Mouse (Mus musculus): Measurements from ENCODE around the gene Rpp25l. TPM values are rescaled to one million over a fixed set of nuclear protein-coding genes. Genes with fewer than 3 reads are reported as not detected.

Gene Rpp25l
- polyA plus RNA-seq, 1 experiment from 2014 or later = 27.2 TPM

DNA sequence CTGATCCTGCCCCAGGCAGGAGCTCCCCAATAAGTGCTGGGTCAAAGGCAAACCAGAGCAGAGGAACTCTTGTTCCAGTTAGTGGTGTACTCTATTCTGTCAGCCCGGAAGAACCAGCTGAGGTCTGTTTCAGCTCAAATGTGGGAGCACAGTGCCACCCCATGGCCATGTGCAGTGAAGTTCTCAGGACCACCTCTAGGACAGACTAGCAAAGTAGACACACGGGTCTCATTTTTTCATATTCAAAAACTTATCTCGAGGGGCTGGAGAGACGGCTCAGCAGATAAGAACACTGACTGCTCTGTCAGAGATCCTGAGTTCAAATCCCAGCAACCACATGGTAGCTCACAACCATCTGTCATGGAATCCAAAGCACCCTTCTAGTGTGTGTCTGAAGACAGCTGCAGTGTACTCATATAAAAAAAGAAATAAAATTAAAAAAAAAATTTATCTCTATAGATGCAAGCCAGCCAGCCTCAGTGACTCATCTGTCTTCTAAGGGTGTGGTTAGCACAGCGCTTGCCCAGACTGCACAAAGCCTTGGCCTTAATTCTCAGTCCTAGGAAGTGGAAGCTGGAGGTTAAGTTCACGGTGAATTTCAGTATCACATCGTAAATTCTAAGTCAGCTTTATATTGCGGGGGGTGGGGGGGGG lies 24.4 kb upstream of the Rpp25l start:
- no peaks in the 10 kb centered on the region for H3K27me3 ChIP-seq
- CTCF ChIA-PET = interaction anchor here (0.7 to 2.8 kb wide), 5 partner anchors 18 to 215 kb away, joined by 3 to 40 read pairs (median 4); partner anchors contain the start of gene Rpp25l
- in situ Hi-C loops (cut with MboI; ENCODE audit: low pct_unique_long_range_greater_than_20kb) = no loop called here
- TF ChIP-seq CTCF (IDR thresholded peaks at IDR 0.05) = peak; percentile 73
- POLR2A ChIA-PET = interaction anchor here (1.2 to 1.5 kb wide), 2 partner anchors 21 to 23 kb away, joined by 3 read pairs; no protein-coding TSS in a partner anchor
- ATAC-seq = no peak
- no peak for DNase-seq (ENCODE audit: low read depth, low spot score)

DNA sequence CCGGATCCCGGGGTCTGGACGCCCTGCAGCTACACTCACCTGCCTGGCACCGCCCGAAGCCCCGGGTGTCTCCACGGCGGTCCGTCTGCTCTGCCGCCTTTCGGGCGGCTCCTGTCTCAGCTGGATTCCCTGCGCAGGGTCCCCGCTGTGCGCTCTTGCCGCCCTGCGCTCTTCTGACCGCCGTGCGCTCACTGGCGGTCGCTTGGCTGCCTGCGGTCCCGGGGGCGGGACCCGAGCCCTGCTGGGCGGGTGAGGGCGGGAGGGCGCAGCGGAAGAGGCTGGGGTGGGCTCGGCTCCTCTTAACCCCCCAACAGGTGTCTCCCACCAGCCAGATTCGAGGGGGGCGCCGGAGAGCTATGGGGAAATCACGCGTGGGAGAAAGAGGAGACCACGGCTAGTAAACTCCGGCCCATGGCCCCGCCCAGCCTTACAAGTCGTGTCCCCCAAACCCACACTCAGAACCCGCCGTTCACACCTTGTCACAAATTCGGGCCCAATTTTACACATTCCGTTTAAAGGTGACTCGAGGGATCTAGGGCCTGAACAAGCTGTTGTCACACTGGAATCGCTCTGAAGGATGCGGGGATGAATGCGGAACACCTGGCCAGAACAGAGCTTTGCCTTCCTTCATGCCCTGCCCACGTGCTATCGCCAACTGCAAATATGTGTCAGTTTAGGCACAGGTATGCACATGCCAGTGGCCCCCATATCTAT lies 17.9 kb upstream of the Rpp25l start, which contains the start of gene Arid3c:
Gene Arid3c, minus strand, starts transcription at position 91 of the 714 bp plus-strand sequence.
- in situ Hi-C loops (cut with MboI; ENCODE audit: low pct_unique_long_range_greater_than_20kb) = no loop called here
- H3K27me3 ChIP-seq = peaks cover 25% of the 10 kb centered on the region
- DNase-seq (ENCODE audit: low read depth, low spot score) (no peak), ATAC-seq (no peak)
- no peak for TF ChIP-seq CTCF (IDR thresholded peaks at IDR 0.05)
- ChIA-PET POLR2A (no interaction called here), CTCF (no interaction called here)

DNA sequence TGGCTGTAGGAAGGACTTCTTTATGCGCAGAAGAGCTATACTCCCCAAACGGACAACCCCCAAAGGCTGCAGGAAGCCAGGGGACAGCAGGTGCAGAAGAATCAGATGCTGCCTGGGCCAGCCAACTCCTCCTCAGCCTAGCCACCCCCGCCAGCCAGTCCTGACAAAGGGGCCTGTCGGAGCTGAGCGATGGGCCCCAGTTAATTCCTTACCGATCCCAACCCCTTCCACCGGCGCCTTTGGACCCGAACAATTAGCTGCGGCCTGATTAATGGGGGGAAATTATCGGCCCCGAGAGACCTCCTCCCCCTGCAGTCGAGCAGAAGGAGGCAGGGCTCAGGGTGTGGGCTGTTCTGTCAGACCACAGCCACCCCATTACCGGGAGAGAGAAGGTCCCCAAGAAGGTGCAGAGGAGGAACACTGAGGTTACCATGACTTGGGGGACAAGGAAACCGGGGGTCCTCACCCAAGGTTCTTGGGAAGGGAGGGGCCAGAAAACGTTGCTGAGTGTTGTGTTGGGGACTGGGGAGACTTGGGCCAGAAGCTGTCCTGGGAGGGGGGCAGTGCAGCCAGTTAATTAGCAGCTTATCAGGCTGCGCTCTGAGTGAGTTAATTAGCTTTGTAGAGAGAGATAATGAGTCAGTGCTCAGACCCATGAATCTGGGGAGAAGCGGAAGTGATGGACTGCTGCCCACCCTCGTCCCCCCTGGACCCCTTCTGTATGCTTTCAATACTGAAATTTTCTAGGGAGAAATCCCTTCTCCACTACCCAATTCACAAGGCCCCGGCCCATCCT lies 13.7 kb upstream of the Rpp25l start:
- in situ Hi-C loops (cut with MboI; ENCODE audit: low pct_unique_long_range_greater_than_20kb) = no loop called here
- DNase-seq (ENCODE audit: low read depth, low spot score) = no peak
- TF ChIP-seq CTCF (IDR thresholded peaks at IDR 0.05) = no peak
- CTCF ChIA-PET = no interaction called here
- ATAC-seq = no peak
- peaks cover 28% of the 10 kb centered on the region for H3K27me3 ChIP-seq
- POLR2A ChIA-PET = no interaction called here

DNA sequence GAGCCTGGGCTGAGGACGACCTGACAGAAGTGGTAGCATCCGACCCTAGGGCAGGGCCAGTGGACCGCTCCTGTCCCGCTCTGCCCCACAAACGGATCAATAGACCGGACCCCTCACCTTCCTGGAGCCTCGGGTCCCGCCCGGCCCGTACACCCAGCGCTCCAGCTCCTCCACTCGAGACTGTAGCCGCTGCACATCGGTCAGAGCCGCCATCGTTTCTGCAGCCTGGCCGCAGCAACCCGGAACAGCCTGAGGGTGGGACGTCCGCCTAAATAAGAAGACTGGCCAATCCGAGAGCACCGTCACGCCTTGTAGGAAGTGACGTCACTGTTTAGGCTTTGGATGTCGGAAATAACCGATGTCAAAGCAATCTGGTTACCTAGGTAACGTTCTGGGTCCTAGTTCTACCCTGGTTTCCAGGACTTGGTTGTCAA lies 9.6 kb upstream of the Rpp25l start, which contains the start of gene Dctn3:
Gene Dctn3, minus strand, starts transcription at position 253 of the 434 bp plus-strand sequence.
- POLR2A ChIA-PET = interaction anchor here (2.2 kb wide), 1 partner anchor 9 kb away, joined by 7 read pairs; the partner anchor contains the start of gene Rpp25l
- CTCF ChIA-PET = interaction anchor here (1.7 kb wide), 1 partner anchor 20 kb away, joined by 4 read pairs; no protein-coding TSS in a partner anchor
- in situ Hi-C loops (cut with MboI; ENCODE audit: low pct_unique_long_range_greater_than_20kb) = loop anchor here (25.0 kb wide), 1 partner anchor 586 kb away; the partner anchor contains the start of gene Ube2r2

DNA sequence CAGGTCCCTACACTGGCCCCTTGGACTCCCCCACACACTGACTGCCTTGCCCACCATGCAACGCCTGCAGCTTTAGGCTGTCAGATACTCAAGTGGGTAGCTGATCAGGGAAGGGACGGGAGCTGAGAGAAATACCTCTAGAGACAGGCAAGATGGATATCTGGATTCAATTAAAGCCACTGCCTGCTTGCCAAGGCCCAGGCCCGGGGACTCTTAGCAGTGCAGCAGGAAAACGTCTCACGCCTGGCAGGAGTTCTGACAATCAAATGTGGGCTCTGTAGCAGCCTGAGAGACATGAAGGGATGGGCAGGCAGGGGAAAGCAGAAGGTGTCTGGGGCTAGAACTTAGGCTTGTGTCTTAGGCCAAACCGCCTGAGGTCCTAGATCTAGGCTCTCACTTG lies 3.5 kb upstream of the Rpp25l start:
- TF ChIP-seq CTCF (IDR thresholded peaks at IDR 0.05) = no peak
- in situ Hi-C loops (cut with MboI; ENCODE audit: low pct_unique_long_range_greater_than_20kb) = loop anchor here (25.0 kb wide), 1 partner anchor 580 kb away; the partner anchor contains the start of gene Ube2r2

More for the DNA sequence above, 9.6 kb upstream of the Rpp25l start, which contains the start of gene Dctn3:
- ATAC-seq = peak; percentile 97
- DNase-seq (ENCODE audit: low read depth, low spot score) = peak; percentile 82
- no peak for TF ChIP-seq CTCF (IDR thresholded peaks at IDR 0.05)
- H3K27me3 ChIP-seq = peaks cover 10% of the 10 kb centered on the region

DNA sequence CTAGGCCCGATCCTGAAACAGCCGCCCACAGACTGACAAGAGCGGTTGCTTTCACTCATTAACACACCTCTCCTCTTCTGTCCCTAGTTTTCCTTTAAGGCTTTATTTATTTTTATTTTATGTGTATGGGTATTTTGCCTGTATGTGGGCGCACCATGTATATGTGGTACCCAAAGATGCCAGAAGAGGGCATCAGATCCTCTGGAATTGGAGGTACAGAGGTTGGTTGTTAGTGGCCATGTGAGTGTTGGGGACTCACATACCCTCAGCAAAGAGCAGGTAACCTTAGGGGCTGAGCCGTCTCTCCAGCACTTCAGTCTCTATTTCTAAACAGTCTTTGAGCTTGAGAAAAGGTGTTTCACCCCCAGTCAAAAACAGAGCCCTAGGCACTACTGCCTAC lies 2.3 kb upstream of the Rpp25l start:
- CTCF ChIA-PET = interaction anchor here (1.9 to 6.5 kb wide), 2 partner anchors 22 to 25 kb away, joined by 8 to 40 read pairs; no protein-coding TSS in a partner anchor
- DNase-seq (ENCODE audit: low read depth, low spot score) = no peak
- ATAC-seq = no peak
- in situ Hi-C loops (cut with MboI; ENCODE audit: low pct_unique_long_range_greater_than_20kb) = loop anchor here (25.0 kb wide), 1 partner anchor 578 kb away; the partner anchor contains the start of gene Ube2r2
- POLR2A ChIA-PET = interaction anchor here (1.3 to 2.5 kb wide), 3 partner anchors 8 to 22 kb away, joined by 3 to 7 read pairs (median 6); partner anchors contain the start of gene Dctn3
- TF ChIP-seq CTCF (IDR thresholded peaks at IDR 0.05) = no peak
- H3K27me3 ChIP-seq = no peaks in the 10 kb centered on the region

More for the DNA sequence above, 3.5 kb upstream of the Rpp25l start:
- ChIA-PET POLR2A (interaction anchor here (1.3 kb wide), 1 partner anchor 21 kb away, joined by 3 read pairs; no protein-coding TSS in a partner anchor), CTCF (interaction anchor here (1.9 to 6.5 kb wide), 2 partner anchors 21 to 23 kb away, joined by 8 to 40 read pairs; no protein-coding TSS in a partner anchor)
- DNase-seq (ENCODE audit: low read depth, low spot score) (no peak), ATAC-seq (no peak)
- H3K27me3 ChIP-seq = no peaks in the 10 kb centered on the region

DNA sequence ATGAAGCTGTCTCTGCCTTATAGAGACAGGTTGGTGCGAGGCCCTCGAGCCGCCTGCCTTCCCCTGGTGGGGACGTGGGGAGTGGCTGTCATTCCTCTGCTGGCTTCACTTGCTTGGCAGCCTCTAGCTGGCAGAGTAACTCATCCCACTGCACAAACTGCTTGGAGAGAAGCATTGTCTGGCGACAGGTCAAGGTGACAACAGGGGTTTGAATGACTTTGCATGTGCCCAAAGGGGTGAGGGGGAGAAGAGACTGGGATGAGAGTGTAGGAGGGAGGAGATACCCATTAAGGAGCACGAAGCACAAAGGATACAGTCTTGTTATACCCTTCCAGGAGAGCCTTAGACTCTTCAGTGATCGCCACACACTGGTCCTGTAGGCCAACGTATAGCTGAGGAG lies 1.7 kb upstream of the Rpp25l start:
- no peak for DNase-seq (ENCODE audit: low read depth, low spot score)
- in situ Hi-C loops (cut with MboI; ENCODE audit: low pct_unique_long_range_greater_than_20kb) = loop anchor here (25.0 kb wide), 1 partner anchor 578 kb away; the partner anchor contains the start of gene Ube2r2
- CTCF ChIA-PET = interaction anchor here (0.7 to 6.5 kb wide), 4 partner anchors 23 to 206 kb away, joined by 3 to 40 read pairs (median 6); no protein-coding TSS in a partner anchor

DNA sequence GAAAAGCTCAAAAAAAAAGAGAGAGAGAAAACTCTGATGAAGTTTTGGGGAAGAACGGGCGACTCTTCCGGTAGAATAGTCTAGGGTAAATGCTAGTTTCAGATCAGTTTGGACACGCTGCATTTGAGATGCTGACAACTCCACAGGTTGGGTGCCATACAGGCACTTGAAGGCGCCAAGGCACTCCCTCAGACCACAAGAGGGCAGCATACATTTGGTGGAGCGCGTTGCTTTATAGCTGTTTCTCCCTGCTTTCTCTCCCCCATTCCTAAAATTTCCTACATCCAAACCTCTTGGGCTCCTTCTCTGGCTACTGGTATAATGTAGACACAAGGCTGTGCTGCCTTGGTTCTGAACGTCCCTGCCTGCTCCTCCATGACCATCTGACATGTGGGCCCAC lies 942 bp upstream of the Rpp25l start:
- DNase-seq (ENCODE audit: low read depth, low spot score) (no peak), ATAC-seq (no peak)
- ChIA-PET POLR2A (interaction anchor here (0.9 to 2.5 kb wide), 4 partner anchors 9 to 27 kb away, joined by 3 to 7 read pairs (median 4); partner anchors contain the start of gene Dctn3), CTCF (interaction anchor here (0.7 to 6.5 kb wide), 4 partner anchors 23 to 206 kb away, joined by 3 to 40 read pairs (median 4); no protein-coding TSS in a partner anchor)
- no peaks in the 10 kb centered on the region for H3K27me3 ChIP-seq
- in situ Hi-C loops (cut with MboI; ENCODE audit: low pct_unique_long_range_greater_than_20kb) = loop anchor here (25.0 kb wide), 1 partner anchor 577 kb away; the partner anchor contains the start of gene Ube2r2
- no peak for TF ChIP-seq CTCF (IDR thresholded peaks at IDR 0.05)

More for the DNA sequence above, 1.7 kb upstream of the Rpp25l start:
- POLR2A ChIA-PET = interaction anchor here (0.9 to 2.5 kb wide), 3 partner anchors 9 to 22 kb away, joined by 3 to 7 read pairs (median 6); partner anchors contain the start of gene Dctn3
- TF ChIP-seq CTCF (IDR thresholded peaks at IDR 0.05) = no peak
- ATAC-seq = no peak
- H3K27me3 ChIP-seq = no peaks in the 10 kb centered on the region
